Mouse (Mus musculus): ENCODE measurements around the gene Brinp2. TPM values are rescaled to one million over a fixed set of nuclear protein-coding genes. Genes with fewer than 3 reads are reported as not detected.

The Brinp2 gene
- polyA plus RNA-seq, 2 experiments = 0.39 TPM

DNA sequence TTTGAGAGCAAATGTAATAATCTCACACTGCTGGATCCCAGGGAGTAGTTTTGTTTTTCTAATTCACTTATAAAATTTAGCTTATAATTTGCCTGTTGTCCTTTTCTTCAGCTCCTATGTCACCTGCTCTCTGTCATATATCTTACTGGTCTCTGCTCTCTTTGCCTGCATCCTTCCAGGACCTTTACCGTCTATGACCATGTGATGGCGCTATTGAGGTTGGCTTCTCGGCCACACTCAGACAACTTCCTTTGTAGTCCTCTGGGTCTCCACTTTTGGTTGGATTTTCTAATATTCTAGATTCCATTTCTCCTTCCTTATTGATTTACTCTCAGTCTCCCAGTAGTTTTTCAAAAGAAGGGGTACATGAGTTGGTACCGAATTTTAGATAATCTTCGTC, 141.4 kb downstream of the Brinp2 start:
- Histone ChIP-seq H3K27me3 (ENCODE audit: control insufficient read depth, insufficient read depth, low read length) (no peaks in the 10 kb centered on the region), H3K36me3 (ENCODE audit: control insufficient read depth, insufficient read depth, low read length) (no peaks in the 10 kb centered on the region), H3K27ac (replicated peaks; ENCODE audit: low read depth, low read length) (no peak overlapping the region), H3K4me3 (replicated peaks; ENCODE audit: low read length) (no peak overlapping the region), H3K9me3 (ENCODE audit: control insufficient read depth, low read length) (no peaks in the 10 kb centered on the region), H3K9ac (ENCODE audit: low read depth, low read length, severe bottlenecking) (no peak overlapping the region), H3K4me1 (ENCODE audit: control insufficient read depth, insufficient read depth, low read length) (no peaks in the 10 kb centered on the region), H3K4me2 (replicated peaks; ENCODE audit: low read depth, low read length, severe bottlenecking) (no peak overlapping the region)
- no peak for DNase-seq (ENCODE audit: low spot score)
- whole genome bisulfite sequencing = 56% methylated on average over 5 of the region's 5 CpGs
- no peak for TF ChIP-seq POLR2A (IDR thresholded peaks at IDR 0.05; ENCODE audit: borderline replicate concordance, extremely low read depth, insufficient read depth, insufficient read length)
- no peak for ATAC-seq (ENCODE audit: low FRiP score, low read depth)

GRCm38 (mm10) chr1:158213736-158214135, 142.4 kb downstream of the Brinp2 start:
- peak; percentile 62 for DNase-seq (ENCODE audit: low spot score)
- Histone ChIP-seq H3K27me3 (ENCODE audit: control insufficient read depth, insufficient read depth, low read length) (no peaks in the 10 kb centered on the region), H3K4me3 (replicated peaks; ENCODE audit: low read length) (no peak overlapping the region), H3K9ac (ENCODE audit: low read depth, low read length, severe bottlenecking) (no peak overlapping the region), H3K36me3 (ENCODE audit: control insufficient read depth, insufficient read depth, low read length) (no peaks in the 10 kb centered on the region), H3K4me2 (replicated peaks; ENCODE audit: low read depth, low read length, severe bottlenecking) (no peak overlapping the region), H3K4me1 (ENCODE audit: control insufficient read depth, insufficient read depth, low read length) (no peaks in the 10 kb centered on the region), H3K9me3 (ENCODE audit: control insufficient read depth, low read length) (no peaks in the 10 kb centered on the region), H3K27ac (replicated peaks; ENCODE audit: low read depth, low read length) (no peak overlapping the region)
- WGBS = 54% methylated on average over 4 of the region's 4 CpGs
- no peak for TF ChIP-seq POLR2A (IDR thresholded peaks at IDR 0.05; ENCODE audit: borderline replicate concordance, extremely low read depth, insufficient read depth, insufficient read length)
- peak; percentile 83 for ATAC-seq (ENCODE audit: low FRiP score, low read depth)

DNA sequence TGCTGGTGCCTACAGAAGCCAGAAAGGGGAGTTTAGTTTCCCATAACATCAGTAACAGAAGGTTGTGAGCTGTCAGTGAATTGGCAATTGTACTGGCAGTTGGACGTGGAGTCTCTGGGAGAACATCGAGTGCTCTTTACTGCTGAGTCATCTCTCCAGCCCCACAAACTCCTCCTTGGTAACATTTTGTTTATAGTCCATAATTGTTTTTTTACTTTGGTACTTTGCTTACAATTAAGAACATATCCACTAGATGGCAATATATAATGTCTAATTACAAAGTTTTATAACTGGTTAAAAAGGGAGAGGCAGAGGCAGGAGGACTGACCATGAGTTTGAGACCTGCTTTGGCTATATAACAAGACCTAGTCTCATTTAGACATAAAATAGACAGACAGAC, 148.5 kb downstream of the Brinp2 start:
- Histone ChIP-seq H3K9me3 (ENCODE audit: control insufficient read depth, low read length) (no peaks in the 10 kb centered on the region), H3K4me3 (replicated peaks; ENCODE audit: low read length) (no peak overlapping the region), H3K9ac (ENCODE audit: low read depth, low read length, severe bottlenecking) (no peak overlapping the region), H3K27ac (replicated peaks; ENCODE audit: low read depth, low read length) (no peak overlapping the region), H3K4me1 (ENCODE audit: control insufficient read depth, insufficient read depth, low read length) (no peaks in the 10 kb centered on the region), H3K4me2 (replicated peaks; ENCODE audit: low read depth, low read length, severe bottlenecking) (no peak overlapping the region), H3K36me3 (ENCODE audit: control insufficient read depth, insufficient read depth, low read length) (no peaks in the 10 kb centered on the region), H3K27me3 (ENCODE audit: control insufficient read depth, insufficient read depth, low read length) (no peaks in the 10 kb centered on the region)
- no peak for ATAC-seq (ENCODE audit: low FRiP score, low read depth)
- no peak for DNase-seq (ENCODE audit: low spot score)
- WGBS = 74% methylated on average over 2 of the region's 2 CpGs
- TF ChIP-seq POLR2A (IDR thresholded peaks at IDR 0.05; ENCODE audit: borderline replicate concordance, extremely low read depth, insufficient read depth, insufficient read length) = no peak

DNA sequence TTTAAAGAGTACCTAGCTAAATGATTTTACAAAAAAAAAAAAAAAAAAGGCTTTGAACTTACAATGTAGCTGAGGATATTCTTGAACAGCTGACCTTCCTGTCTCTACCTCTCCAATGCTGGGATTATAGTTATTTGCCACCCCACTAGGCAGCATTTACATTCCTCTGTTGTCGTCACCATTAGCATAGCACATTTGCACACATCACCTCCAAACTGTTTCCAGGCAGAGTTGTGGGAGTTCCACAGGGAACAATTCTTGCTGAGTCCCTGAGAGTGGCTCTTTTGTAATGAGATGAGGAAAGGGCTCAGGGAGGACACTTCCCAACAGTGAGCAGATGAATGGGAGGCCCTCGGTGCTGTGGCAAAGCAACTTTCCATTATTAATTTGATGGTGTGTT, 153.2 kb downstream of the Brinp2 start:
- Histone ChIP-seq H3K9me3 (ENCODE audit: control insufficient read depth, low read length) (no peaks in the 10 kb centered on the region), H3K4me1 (ENCODE audit: control insufficient read depth, insufficient read depth, low read length) (no peaks in the 10 kb centered on the region), H3K4me2 (replicated peaks; ENCODE audit: low read depth, low read length, severe bottlenecking) (no peak overlapping the region), H3K4me3 (replicated peaks; ENCODE audit: low read length) (no peak overlapping the region), H3K9ac (ENCODE audit: low read depth, low read length, severe bottlenecking) (no peak overlapping the region), H3K27me3 (ENCODE audit: control insufficient read depth, insufficient read depth, low read length) (no peaks in the 10 kb centered on the region), H3K27ac (replicated peaks; ENCODE audit: low read depth, low read length) (no peak overlapping the region), H3K36me3 (ENCODE audit: control insufficient read depth, insufficient read depth, low read length) (no peaks in the 10 kb centered on the region)
- TF ChIP-seq POLR2A (IDR thresholded peaks at IDR 0.05; ENCODE audit: borderline replicate concordance, extremely low read depth, insufficient read depth, insufficient read length) = no peak
- 43% methylated on average over 2 of the region's 2 CpGs for WGBS
- no peak for ATAC-seq (ENCODE audit: low FRiP score, low read depth)
- DNase-seq (ENCODE audit: low spot score) = no peak

Other genes with a start within 250 kb of the Brinp2 start
- 3.1 and 3.8 TPM in 2 replicates for gene Astn1, start 5.9 kb upstream of the Brinp2 start, polyA plus RNA-seq (2012; rRNA removed)
- 3.1 and 4.0 TPM in 2 replicates for gene Astn1, start 5.9 kb upstream of the Brinp2 start, polyA plus RNA-seq (2014; fragmentation: Nextera tagmentation; extraction: Ambion mirVana)

Data from limb, embryonic 14.5 days (tissue).